Mouse (Mus musculus): ENCODE data around the gene Zfp791.

DNA sequence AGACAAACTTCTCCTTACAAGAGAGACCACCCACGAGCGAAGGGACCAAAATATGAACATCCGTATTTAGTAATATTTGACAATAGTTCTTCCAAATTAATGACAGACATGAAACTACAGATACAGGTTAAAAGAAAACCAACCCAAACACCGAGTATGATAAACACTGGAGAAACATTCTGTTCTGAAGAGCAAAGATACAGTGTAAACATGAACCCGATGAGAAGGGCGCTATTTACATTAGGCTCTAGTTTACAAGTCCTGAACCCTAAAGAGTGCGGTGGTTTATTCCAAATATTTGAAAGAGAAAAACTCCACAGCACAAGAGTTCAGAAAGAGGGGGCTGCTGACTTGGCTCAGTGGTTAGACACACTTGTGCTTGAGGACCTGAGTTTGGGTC, 5.9 kb downstream of the Zfp791 start:
- TF ChIP-seq CTCF (IDR thresholded peaks at IDR 0.05; ENCODE audit: extremely low read depth, insufficient read depth, low read length) = no peak
- no peak for TF ChIP-seq POLR2A (IDR thresholded peaks at IDR 0.05; ENCODE audit: extremely low read depth, insufficient read depth, low read length)

Data from cortical plate, adult 2 months (tissue).